Mouse (Mus musculus): ENCODE results near the gene Fut11.
"Not testable (repeated sequence)": the region's sequence is repeated elsewhere in the genome, so short reads cannot be mapped to it uniquely, and the experiment has no call there.

The Fut11 gene

DNA sequence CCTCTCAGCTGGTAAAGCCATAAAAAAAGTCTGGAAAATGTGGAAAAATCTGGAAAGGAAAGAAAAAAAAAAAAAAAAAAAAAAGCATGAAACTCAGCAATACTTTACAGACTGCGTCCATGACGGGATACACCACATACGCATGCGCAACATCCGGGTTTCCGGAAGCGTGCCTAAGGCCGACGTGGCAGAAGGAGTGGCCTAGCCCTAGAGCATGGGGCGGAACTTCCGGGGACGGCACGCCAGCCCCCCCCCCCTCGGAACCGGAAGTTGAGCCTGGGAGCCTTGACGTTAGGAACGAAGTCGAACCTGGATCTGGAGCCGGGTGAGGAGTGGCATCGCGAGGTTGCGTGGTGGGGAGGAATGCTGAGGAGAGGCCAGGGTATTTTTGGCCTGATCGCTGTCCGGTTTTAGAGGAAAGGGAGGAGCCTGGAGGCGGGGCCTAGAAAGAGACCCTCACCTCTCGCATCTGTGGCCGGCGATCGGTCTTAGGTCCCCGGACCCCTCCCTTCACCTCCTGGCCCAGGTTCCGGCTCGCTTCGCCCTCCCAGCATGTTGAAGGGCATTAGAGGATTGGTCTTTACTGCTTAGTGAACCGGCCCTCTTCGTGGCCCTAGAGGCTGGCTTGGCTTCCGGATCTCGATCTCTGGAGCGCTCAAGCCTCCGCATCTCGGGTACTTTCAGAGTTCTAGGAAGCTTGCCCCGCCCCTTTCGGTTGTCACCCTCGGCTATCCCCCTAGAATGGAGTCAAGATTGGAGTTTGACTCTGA is 20.5 kb upstream of the Fut11 start, which contains the start of gene Sec24c:
TSS of gene Sec24c (plus strand) at position 245 of the 770 bp plus-strand sequence.
- peak; percentile 98 for DNase-seq (ENCODE audit: low spot score)

- DNase-seq (ENCODE audit: low spot score): no peak
Measured at GRCm38 (mm10) chr14:20677906-20678305, 16.9 kb upstream of the Fut11 start.

- no peak for DNase-seq (ENCODE audit: low spot score)
Measured at GRCm38 (mm10) chr14:20681742-20682141, 13.0 kb upstream of the Fut11 start.

GRCm38 (mm10) chr14:20682498-20682897 is 12.3 kb upstream of the Fut11 start:
- no peak for DNase-seq (ENCODE audit: low spot score)

- no peak for DNase-seq (ENCODE audit: low spot score)
Measured at GRCm38 (mm10) chr14:20686576-20686975, 8.2 kb upstream of the Fut11 start.

GRCm38 (mm10) chr14:20689009-20689408 is 5.8 kb upstream of the Fut11 start:
- no peak for DNase-seq (ENCODE audit: low spot score)

DNA sequence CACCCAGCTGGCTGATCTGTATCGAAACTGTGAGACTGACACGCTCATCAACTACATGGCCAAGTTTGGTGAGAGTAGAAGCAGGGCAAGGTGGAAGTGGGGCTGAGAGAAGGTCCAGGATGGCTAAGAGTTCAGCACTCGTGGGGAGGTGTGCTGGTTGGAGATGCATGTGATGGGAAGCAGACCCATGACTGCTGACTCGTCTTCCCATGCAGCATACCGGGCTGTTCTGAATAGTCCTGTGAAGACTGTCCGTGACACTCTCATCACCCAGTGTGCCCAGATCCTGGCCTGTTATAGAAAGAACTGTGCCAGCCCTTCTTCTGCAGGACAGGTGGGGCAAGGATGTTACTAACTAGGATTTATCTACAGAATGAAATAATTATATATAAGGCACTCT is 3.0 kb upstream of the Fut11 start:
- no peak for DNase-seq (ENCODE audit: low spot score)

DNA sequence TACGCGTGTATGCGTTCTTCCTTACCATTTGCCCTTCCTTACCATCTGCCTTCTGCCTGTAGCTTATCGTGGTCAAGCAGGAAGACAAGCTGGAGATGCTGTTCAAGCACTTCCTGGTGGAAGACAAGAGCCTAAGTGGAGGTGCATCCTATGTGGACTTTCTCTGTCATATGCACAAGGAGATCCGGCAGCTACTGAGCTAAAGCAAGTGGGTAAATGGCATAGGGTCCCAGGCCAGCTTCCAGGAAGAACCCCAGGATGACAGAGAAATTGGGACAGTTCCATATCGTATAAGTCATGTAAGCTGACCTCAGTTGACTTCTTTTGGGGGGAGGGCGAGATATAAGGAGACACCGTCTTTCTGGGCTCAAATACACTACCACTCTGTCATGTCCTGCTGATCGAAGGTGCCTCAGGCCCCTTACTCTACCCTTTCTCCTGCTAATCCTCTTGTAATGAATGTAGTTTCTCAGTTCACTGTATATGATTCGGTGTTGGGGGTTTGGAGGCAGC is 1.1 kb upstream of the Fut11 start:
- no peak for DNase-seq (ENCODE audit: low spot score)

DNA sequence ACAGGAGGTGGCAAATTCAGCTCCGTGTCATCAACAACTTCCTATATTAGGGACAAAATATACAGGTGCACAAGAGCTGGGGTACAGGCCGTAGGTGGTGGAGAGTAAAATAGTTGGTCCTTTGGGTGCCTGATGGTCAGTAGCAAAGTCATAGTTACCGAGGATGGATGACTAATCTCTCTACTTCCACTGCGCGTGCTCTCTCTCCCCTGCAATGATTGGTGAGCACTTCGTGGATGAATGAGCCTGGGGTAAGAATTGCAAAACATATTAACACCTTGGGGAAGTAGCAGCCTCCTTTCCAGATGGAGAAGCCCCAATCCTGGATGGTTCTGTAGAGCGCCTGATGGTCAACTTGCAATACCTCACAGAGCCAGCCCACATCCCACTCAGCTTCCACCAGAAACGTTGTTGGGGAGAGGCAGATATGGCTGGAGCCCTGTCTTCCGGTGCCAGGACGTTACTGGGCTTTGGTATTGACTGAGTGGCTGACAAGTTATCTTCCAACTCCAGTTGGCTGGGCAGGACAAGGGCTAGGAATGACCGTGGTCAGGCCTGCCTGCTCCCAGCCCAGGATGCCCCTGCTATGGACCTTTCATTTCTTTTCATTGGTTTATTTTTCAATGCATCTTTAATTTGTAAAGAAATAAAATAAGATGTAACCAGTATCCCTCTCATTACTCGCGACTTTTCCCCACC is 434 bp upstream of the Fut11 start:
- no peak for DNase-seq (ENCODE audit: low spot score)

GRCm38 (mm10) chr14:20695761-20696520 is 1.2 kb downstream of the Fut11 start:
- DNase-seq (ENCODE audit: low spot score): no peak

- peak; percentile 58 for DNase-seq (ENCODE audit: low spot score)
Measured at GRCm38 (mm10) chr14:20696986-20697385, 2.2 kb downstream of the Fut11 start.

GRCm38 (mm10) chr14:20698515-20698914 is 3.7 kb downstream of the Fut11 start:
- DNase-seq (ENCODE audit: low spot score): no peak

DNA sequence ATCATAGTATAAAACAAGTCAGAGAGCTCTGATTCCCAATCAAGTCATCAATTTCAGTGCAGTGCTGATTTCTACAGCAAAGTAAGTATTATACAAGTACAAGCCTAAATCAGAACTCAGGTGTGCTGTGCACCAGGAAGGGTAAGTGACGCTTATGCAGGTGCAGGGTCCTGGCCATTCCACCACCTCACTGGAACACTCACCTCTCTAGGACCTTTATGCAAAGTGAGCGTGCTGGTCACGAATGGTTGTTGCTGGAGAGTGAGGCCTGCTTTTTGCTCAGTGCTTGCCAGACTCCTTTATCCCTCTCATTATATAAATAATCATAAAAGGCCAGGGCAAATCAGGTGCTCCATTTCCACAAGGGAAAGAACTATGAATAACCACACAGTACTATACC is 5.6 kb downstream of the Fut11 start:
- DNase-seq (ENCODE audit: low spot score): no peak

DNA sequence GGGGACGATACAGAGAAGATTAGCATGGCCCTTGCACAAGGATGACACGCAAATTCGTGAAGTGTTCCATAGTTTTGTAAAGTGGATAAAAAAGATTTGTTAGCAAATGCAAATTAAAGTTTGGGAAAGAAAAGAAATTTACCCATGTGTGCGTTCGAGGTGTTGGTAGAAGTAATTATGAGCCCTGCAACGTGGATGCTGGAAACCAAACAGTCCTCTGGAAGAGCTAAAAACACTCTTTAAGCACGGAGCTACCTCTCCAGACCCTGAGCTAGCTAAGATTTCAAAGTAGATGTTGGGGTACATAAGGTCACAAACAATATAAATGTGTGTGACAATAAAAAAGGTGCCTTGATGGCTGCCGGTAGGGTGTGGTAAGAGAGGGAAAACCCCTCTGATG is 6.8 kb downstream of the Fut11 start:
- DNase-seq (ENCODE audit: low spot score): no peak

DNA sequence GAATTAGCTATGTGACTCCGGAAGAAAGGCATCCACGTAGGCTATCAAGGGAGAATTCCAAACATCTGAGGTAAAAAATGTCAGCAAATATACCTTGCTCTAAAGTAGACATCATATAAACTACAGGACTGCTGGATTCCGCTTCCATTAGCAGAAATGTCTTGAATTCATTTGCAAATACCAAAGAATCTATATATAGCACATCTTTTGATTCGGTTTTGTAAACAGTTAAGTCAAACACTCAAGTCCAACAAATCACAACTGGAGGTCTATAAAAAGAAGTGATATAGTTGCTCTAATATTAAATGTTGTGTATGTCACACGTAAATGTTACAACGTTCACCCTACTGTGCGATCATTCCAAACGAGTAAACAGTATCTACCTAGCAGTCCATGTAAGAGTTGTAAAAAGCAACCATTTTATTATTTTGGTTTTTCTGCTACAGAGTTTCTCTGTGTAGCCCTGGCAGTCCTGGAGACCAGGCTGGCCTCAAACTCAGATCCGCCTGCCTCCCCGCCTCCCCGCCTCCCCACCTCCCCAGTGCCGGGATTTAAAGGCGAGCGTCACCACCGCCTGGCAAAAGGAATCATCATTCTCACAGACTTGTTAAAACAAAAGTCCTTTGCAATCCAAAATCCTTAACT is 7.5 kb downstream of the Fut11 start:
- no peak for DNase-seq (ENCODE audit: low spot score)

GRCm38 (mm10) chr14:20702741-20703381 is 8.1 kb downstream of the Fut11 start, which contains the start of gene Chchd1:
TSS of gene Chchd1 (plus strand) at chr14:20703006.
- DNase-seq (ENCODE audit: low spot score): peak; percentile 79

DNA sequence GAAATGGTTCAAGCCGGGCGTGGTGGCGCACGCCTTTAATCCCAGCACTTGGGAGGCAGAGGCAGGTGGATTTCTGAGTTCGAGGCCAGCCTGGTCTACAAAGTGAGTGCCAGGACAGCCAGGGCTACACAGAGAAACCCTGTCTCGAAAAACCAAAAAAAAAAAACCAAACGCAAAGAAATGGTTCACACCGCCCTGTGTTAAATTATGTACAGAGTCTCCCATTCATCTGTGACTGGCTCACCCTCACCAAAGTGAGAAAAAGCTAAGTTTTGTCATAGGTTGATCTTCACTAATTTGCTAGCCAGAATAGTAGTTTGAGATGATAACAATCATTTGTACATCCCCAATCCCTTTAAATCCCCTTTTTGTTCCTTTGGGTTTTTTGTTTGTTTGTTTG is 8.7 kb downstream of the Fut11 start:
- DNase-seq (ENCODE audit: low spot score): not testable (repeated sequence)

- DNase-seq (ENCODE audit: low spot score): peak; percentile 85
Measured at GRCm38 (mm10) chr14:20707201-20708190, 12.7 kb downstream of the Fut11 start, which contains the start of gene Zswim8. TSS of gene Zswim8 (plus strand) at chr14:20707552.

- DNase-seq (ENCODE audit: low spot score): no peak
Measured at GRCm38 (mm10) chr14:20708239-20708638, 13.5 kb downstream of the Fut11 start.

GRCm38 (mm10) chr14:20713832-20714231 is 19.1 kb downstream of the Fut11 start:
- DNase-seq (ENCODE audit: low spot score): no peak
